Mouse (Mus musculus) heart, adult 18-20 months (tissue): ENCODE results near the gene Slc22a14. TPM values are rescaled to one million over a fixed set of nuclear protein-coding genes. Genes with fewer than 3 reads are reported as not detected.

Experiments used
- DNase-seq, 2 experiments: peaks; one replicate each; pipeline ENCODE4 v3.0.0; 2021 to 2022; ENCODE audit warnings: mixed read lengths in 1 of 2
- total RNA-seq, 2 experiments: library from RNA; stranded (reverse); gene quantifications; 2 replicates each; pipeline ENCODE4 v1.2.3; 2021

Slc22a14 gene
- total RNA-seq, 2 experiments from 2014 or later: not detected

DNA sequence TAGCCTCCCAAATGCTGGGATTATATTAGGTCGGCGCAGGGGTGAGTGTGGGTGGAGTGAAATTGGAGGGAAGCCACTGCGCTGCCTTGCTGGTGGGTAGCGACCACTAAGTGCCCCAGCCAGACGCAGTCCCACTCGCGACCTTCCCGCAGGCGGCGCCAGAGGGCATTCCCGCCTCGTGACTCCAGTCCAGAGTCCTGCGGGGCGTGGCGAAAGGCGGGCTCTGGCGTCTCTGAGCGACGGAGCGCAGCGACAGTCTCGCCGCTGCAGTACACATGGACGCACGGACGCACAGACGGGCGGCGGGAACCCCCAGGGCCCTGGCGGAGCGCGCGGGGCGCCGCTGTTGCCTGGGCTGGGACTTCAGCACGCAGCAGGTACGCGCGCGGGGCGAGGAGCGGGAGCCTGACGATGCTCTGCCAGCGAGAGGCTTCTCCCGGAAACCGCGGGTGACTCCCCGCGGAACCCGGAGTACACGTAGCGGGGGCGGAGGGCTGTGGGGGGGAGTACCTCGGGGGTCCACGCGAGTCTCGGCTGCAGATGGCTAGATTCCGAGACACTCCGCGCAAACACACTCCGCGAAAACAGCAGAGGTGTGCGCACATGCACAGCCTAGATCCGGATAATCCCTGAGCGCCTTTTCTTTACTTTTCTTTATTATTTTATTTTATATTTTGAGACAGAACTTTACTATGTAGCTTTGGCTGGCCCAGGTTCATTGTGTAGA, 7.9 kb downstream of the Slc22a14 start, which contains the start of gene Xylb:
TSS of gene Xylb (plus strand) at position 51 of the 727 bp plus-strand sequence.
- peak; percentile 93 to 97 for DNase-seq

DNA sequence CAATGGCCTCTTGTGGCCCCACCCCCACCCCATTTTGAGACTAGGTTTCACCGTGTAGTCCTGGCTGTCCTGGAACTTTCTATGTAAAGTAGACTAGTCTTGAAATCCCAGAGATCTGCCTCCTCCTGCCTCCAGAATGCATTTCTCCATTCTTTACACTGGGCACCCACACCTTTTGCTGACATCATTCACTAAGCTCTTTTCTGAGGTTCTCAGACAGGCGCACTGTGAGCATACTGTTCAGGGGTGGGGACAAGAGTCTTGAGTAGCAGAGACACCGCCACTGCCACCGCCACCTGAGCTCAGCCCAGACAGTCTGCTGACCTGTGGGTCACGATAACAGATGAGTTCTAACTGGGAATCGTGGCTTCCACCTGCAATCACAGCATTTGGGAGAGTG, 9.4 kb downstream of the Slc22a14 start:
- DNase-seq: no peak

DNA sequence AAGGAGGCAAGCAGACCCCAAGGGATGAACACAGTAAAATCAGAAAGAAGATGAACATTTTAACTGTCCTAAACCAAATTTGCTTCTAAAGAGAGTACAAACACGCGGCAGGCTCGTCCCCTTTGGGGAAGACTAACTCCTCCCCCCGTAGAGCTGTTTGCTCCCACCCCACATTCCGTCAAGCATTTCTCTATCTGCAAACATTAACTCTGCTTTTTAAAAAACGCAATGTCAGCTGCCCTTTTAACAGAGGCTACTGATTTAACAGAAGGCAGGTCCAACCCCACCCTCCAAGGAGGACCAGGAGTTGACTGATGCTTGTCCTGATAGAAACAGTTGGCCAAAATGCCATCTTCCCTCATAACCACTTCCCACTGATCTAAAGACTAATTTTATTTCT, 11.4 kb downstream of the Slc22a14 start:
- DNase-seq: no peak

DNA sequence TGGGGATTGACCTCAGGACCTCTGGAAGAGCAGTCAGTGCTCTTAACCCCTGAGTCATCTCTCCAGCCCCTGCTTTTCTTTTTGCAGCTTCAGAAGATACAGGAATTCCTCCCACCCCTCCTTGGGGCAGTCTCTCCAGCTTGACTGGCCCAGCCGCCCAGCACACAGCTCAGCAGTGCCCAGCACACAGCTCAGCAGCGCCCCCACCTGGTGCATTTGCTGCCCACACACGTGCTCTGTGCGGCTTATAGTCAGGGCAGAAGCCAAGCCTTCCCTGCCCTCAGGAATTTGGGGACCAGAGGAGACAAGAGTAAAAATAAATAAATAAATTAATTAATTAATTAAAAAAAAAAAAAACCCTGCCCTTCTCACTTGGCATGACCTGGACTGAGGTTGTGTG, 13.3 kb downstream of the Slc22a14 start:
- peak; percentile 73 to 84 for DNase-seq

DNA sequence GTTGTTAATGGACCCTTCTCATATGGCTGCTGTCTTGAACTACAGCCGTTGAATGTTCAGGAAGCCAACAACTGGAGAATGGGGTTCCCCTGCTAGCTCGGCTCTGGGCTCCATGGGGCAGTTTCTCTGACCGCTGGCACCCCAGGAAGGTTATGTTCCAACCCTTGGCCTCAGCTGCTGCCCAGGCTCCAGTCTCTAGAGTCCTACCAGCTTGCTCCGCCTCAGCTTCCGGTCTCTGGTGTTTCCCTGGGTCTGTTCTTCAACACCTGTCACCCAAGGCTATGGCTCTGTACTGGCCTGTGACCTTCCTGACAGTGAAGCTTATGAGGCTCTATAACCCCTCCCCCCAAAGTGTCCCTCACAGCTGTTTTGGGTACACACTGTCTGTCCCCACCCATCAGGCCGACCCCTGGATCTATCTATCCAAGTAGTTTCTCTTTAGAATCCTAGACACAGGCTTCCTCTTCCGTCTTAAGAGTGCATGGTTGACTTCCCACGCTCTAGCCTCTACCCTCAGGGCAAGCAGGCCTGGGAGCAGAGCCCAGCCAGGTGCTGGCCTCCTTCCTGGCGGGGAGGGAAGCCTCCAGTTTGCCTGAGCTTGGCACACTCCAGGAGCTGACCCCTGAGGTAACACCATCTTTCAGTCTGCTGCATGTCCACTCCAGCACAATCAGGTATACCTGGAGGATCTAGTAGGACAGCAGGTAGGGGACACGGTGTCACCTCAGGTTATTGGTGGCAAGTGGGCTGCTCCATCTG, 14.2 kb downstream of the Slc22a14 start:
- no peak for DNase-seq

DNA sequence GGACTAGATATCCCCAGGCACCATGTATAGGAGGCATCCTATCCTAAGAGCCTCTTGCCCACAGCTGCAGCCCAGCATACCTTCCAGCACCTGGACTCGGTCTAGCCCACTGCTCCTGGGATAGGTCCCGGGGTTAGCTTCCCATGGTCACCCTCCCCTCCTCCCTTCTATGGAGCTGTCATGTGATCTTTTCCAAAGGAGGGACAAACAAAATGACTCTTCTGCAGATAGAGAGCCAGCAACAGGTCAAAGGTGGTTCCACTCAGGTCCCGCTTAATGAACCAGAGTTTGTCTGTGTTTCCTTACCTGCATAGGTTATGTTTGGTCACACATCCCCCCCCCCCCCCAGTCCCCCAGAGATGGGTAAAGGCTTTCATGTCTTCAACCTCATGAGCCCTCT, 14.8 kb downstream of the Slc22a14 start:
- DNase-seq: no peak

DNA sequence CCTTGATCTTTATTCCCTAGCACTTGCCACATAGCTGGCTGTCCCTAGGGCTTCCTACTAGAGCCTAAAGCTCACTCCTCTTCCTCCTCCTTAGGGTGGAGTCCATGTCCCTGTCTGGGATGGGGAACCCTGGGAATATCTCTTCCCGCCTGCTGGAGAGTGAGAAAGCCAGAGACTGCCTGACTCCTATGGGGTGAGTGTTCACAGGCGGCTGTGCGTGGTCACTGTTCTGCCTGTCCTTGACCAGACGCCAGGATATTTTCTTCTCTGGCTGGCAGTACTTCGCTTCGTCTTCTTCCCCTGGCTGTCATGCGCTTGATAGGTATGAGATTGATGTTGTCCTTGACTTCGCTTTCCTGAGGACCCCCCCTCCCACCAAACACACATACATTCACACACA, 19.0 kb downstream of the Slc22a14 start:
- DNase-seq: no peak

DNA sequence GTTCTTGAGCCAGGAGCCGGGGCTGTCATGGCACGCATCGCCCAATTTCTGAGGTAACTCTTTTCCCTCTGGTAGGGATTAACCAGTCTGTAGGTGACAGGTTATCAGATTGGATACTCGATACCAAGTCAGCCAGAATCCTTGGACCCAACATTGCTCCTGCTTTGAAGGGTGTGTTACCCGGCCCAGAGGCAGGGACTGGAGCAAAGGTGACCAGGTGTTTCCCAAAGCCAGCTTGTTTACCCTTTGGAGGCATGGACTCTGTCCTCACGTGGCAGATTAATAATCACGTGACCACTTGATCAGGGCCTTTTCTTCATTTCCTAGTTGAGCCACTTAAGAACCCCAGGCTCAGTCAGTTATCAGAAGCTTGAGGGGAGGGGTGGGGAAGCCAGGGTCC, 22.6 kb downstream of the Slc22a14 start:
- no peak for DNase-seq

DNA sequence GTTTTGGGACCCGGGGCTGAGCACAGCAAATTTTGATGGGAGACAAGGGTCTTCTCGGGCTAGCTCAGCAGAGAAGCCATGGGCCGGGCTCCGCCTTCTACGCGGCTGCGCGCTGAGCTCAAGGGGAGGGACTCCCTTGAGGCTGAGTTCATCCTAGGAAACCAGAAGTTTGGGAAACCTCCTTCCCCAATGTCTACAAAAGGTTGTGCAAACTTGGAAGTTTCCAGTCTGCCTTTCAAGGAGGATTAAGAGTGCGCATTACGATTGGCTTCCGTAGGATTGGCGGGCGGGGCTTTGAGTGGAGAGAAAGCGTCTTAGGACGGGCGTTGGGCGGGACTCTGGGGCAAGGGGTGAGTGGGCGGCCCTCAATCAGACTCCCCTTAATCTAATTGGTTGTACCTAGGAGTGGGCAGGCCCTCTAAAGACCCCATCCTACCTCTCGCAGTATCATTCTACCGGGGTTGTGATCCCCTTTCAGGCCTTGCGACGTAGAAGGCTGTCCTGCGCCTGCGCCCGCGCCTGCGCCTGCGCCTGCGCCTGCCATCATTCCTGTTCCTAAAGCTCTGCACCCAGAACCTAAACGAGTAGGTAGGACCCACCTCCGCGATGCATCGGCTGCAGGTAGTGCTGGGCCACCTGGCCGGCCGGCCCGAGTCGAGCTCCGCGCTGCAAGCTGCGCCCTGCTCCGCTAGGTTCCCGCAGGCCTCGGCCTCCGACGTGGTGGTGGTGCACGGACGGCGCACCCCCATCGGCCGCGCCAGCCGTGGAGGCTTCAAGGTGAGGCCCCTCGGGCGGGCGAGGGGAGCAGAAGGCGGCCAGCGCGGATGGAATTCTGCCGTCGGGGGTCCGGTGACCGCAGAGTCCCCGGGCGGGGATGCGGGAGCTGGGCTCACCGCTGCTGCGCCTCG, 24.2 kb downstream of the Slc22a14 start, which contains the start of gene Myd88:
TSS of gene Myd88 (minus strand) at position 503 of the 908 bp plus-strand sequence.
- DNase-seq: peak; percentile 97 to 99

DNA sequence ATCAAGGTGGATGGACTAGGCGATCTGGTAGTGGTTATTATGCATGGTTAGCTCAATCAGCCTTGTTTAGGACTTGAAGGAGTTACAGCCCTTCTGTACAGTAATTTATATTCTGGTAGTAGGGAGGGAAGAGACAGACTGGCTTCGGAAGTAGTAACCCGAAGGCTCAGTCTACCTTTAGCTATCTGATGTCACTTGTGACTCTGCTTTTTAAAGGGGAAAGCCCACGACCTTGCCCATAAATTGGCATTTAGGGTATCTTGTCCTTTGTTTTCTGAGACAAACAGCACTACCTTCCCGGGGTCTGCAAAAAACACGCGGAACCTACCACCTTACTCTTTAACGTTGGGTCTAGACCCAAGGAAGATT, 25.2 kb downstream of the Slc22a14 start:
- no peak for DNase-seq

DNA sequence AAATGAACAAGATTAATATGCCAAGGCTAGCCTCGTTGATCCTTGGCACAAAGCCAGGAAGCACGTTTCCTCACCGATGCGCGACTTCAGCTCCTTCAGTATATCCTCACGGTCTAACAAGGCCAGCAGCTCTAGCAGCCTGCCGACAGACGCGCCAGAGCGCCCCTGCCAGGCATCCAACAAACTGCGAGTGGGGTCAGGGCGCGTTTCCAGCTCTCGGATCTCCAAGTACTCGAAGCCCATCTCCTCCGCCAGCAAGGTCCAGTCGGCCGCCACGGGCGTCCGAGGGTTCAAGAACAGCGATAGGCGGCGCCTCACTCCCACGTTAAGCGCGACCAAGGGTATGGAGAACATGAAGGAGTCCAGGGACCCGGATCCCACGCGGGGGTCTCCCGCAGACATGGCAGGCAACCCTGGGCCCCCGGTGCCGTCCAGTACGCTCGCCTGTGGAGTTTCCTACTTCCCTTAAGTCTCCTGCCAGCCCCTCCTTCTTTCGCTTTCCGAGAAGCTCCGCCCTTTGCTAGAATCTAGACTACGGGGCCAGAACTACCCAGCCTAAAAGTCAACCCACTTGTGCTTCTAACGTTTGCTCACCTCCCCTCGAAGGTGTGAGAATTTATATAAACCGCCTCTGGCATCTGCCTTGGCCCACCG, 25.7 kb downstream of the Slc22a14 start, which contains the start of gene Acaa1a:
TSS of gene Acaa1a (plus strand) at position 119 of the 654 bp plus-strand sequence.
- peak; percentile 88 to 89 for DNase-seq

DNA sequence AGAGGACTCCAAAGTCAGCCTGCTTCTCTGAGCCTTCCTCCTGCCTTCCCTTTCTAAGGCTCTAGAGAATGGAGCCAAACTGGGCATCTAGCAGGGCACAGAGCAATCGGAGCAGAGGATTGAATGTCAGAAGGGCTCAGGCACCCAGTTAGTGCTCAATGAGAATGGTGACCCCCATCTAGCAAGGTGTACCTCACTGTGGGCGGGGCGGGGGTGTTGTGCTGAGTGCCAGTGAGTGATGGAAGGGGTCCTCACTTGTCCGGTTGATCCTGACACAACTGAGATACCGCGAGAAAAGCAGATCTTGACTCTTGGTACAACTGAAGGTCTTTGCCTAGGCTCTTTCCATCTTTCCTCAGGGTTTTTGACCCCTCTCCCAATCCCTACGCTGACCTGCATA, 26.2 kb downstream of the Slc22a14 start:
- no peak for DNase-seq

DNA sequence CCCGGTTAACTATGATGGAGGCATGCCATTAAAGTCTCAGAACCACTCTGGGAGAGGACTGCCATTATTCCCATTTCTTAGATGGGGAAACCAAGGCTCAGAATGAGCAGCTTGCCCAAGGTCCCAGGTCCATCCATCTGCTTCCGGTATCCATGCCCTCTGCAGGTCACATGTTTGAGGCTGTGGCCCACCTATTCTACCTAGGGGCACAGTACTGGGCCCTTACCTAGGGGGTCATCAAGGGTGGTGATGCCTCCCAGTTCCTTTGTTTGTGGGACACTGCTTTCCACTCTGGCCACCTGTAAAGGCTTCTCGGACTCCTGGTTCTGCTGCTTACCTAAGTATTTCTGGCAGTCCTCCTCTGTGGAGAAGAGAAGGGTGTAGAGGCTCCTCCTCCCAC, 27.0 kb downstream of the Slc22a14 start:
- DNase-seq: no peak

DNA sequence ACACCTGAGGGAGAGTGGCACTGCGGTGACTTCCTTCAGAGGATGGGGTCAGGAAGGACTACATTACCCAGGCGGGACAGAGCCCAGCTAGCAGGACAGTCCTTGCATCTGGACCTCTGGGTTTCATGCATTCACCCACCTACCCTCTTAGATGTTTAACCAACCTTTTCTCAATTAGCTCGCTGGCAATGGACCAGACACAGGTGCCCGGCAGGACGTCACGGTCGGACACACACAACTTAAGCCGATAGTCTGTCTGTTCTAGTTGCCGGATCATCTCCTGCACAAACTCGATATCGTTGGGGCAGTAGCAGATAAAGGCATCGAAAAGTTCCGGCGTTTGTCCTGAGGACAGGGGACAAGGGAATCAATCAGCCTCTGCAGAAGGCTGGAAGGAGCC, 27.5 kb downstream of the Slc22a14 start:
- no peak for DNase-seq

DNA sequence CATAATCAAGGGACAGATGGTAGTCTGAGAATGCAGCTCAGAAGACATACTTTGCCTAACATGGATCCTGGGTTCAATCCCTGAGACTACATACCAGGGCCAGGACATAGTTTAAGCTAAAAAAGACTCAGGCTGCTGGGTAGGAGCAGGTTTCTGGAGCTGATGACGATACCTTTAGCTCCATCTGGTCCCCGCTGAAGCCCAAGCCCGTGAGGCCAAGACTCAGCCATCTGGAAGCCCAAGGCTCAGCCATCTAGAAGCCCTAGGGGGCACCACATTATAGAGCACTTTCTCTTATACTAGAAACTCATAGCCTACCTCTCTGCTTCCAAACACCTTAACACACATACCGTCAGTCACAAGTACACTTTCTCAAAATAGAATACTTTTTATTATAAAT, 29.8 kb downstream of the Slc22a14 start:
- no peak for DNase-seq

DNA sequence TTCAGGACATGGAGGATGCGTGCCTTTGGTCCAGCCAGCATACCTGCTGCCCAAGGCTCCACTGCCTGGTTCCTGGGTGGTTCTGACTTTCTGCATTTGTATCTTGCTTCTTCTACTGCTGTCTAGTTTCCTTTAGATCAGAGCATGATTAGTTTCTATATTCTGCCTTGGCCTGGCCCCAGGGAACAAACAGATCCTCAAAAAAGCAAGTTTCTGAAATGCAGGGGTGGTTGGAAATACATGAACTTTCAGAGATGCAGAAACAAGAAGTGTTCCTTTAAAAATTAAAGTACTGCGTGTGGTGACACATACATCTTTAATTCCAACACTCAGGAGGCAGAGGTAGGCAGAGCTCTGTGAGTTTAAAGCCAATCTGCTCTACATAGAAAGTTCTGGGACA, 30.5 kb downstream of the Slc22a14 start:
- DNase-seq: no peak

DNA sequence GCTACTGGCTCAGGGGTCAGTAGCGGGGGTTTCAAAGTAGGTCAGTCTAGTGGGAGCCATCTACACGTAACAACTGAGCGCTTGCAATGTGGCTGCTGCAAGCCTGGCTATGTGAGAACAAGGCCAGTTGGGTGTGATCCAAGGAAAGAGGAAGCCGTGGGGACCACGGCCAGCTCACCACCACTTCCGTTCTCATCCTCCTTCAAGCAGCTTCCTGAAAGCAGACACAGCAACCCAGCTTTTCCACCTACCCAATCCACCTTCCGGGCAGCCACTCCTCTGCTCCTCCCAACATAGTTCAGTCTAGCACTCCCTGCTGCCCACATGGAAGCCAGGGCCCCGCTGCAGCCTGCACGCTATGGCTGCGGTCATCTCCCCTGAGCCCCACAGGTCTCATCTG, 31.0 kb downstream of the Slc22a14 start:
- peak; percentile 80 to 88 for DNase-seq

DNA sequence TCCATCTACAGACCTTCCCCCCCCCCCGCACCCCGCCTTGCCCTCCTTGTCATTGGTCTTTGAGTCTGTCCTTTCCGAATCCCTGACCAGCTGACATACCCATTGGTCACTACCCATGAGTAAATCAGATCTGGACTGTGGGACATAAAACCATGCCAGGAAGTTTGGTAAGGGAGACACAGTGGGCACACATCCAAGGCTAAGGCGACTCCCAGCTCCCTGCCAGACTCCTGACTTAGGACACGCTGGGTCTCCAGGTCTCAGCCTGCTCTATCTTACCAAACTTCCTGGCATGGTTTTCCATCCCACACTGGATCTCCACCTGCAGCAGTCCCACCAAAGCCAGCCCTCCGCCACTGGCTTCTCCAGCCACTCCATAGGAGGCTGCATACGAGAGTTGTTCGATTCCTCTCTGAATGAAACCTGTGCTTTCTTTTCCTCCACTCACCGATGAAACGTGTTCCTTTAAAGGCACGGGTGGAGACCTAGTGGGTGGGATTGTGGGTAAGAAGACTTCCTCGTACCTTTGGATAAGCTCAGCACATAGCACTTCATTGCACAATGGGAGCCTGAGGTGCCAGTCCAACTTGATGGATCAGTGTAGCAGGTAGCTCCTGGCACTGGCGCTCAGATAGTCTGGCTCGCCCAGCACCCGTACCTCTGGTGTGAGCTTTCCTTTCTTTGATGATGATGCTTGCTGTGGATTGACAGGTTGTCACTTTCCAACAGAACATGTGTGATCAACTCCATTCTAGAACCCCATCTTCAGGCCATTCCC, 35.0 kb downstream of the Slc22a14 start:
- no peak for DNase-seq

DNA sequence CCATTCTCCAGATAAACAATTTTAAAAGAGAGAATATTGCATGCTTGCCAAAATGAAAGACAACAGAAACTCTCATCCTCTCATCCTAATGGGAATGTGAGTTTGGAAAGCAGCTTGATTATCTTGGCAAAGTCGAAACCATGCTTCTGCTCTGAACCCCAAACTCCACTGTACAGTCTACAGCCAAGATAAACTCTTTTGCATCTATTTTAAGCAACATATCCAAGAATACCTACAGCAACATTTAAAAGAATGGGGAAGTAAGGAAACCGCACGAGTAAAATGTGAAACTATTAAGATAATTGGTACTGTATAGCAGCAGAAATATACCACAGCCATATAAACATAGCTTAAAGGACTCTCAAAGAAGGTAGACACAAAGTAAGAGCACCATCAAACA, 36.9 kb downstream of the Slc22a14 start:
- no peak for DNase-seq

DNA sequence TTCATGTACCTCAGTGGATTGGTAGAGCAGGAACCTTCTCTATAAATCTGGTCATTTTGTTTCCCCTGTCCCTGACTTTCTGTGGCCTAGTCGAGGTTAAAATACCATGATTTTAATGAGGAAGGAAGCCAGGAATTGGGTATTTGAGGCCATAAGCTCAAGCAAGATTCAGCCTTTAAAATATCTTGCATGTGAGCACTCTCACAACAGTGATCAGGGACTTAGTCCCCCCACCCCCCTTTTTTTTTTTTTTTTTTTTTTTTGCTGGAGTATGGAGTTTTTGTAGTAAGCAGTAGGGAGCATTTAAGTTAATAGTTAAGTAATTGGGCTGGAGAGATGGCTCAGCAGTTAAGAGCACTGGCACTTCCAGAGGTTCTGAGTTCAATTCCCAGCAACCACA, 41.2 kb downstream of the Slc22a14 start:
- DNase-seq: no peak

DNA sequence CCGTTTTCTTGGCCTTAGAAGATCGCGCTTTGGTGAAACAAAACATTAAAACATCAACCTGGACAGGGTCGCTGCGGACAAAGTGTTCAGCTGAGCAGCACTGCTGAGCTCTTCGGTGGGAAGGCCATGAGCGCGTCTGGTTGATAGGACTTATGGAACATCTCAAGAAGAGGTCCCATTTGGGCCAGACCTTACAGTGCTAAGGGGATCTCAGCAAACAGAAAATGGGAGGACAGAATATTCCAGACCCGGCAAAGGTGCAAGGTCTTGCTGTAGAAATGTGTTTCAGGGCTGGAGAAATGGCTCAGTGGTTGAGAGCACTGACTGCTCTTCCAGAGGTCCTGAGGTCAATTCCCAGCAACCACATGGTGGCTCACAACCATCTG, 42.1 kb downstream of the Slc22a14 start:
- no peak for DNase-seq
